Mouse (Mus musculus) kidney, postnatal 10 days (tissue): ENCODE measurements around the gene Gja10.
A peak's percentile ranks its signal among the peaks of the same experiment; 100 is the strongest.

Source experiments
- DNase-seq: peaks from one replicate; pipeline ENCODE4 v3.0.0; 2021; ENCODE audit warnings: mixed read lengths

The Gja10 gene

GRCm38 (mm10) chr4:32560724-32561554, 41.6 kb downstream of the Gja10 start:
- DNase-seq, result no peak

GRCm38 (mm10) chr4:32560246-32560645, 42.3 kb downstream of the Gja10 start:
- peak; percentile 56 for DNase-seq

GRCm38 (mm10) chr4:32555506-32555905, 47.1 kb downstream of the Gja10 start:
- DNase-seq, result no peak

- no peak for DNase-seq
Observed at GRCm38 (mm10) chr4:32551337-32551736, 51.2 kb downstream of the Gja10 start.

GRCm38 (mm10) chr4:32549150-32549549, 53.4 kb downstream of the Gja10 start:
- DNase-seq, result no peak
